Mouse (Mus musculus): ENCODE data around the gene Idh3b. TPM values are rescaled to one million over a fixed set of nuclear protein-coding genes. Genes with fewer than 3 reads are reported as not detected.

Idh3b gene
- polyA plus RNA-seq, 1 experiment, result 144 TPM

DNA sequence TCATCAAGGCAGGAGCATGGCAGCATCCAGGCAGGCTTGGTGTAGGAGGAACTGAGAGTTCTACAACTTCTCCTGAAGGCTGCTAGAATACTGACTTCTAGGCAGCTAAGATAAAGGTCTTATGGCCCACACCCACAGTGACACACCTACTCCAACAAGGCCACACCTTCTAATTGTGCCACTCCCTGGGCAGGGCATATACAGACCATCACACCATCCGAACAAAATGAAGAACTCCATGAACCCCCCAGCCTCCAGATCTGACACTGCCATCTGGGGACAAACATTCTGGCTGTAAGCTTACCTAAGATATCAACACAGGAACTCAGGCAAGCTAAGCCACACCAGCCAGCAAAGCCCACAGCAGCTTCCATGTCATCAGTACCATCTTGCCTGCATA, 18.8 kb downstream of the Idh3b start:
- no peak overlapping the region for H3ac ChIP-seq (ENCODE audit: control insufficient read depth, insufficient read length, low read depth)
- no peaks in the 10 kb centered on the region for H3K79me3 ChIP-seq (ENCODE audit: low read depth)
- no peak overlapping the region for H3K4me3 ChIP-seq (ENCODE audit: insufficient read depth, poor library complexity, severe bottlenecking)
- H3K27me3 ChIP-seq (ENCODE audit: control insufficient read depth, insufficient read depth, insufficient read length), result peaks cover 22% of the 10 kb centered on the region
- TF ChIP-seq FOSL1 (IDR thresholded peaks at IDR 0.05; ENCODE audit: insufficient read depth, low read length, poor library complexity, severe bottlenecking) (no peak), MAX (IDR thresholded peaks at IDR 0.05) (no peak)
- H3K36me3 ChIP-seq (ENCODE audit: control insufficient read depth, insufficient read depth), result no peaks in the 10 kb centered on the region
- H3K79me2 ChIP-seq (ENCODE audit: control insufficient read depth, insufficient read depth), result no peaks in the 10 kb centered on the region

- Histone ChIP-seq H3K79me2 (ENCODE audit: control insufficient read depth, insufficient read depth) (no peaks in the 10 kb centered on the region), H3ac (ENCODE audit: control insufficient read depth, insufficient read length, low read depth) (no peak overlapping the region), H3K27me3 (ENCODE audit: control insufficient read depth, insufficient read depth, insufficient read length) (peaks cover 29% of the 10 kb centered on the region), H3K36me3 (ENCODE audit: control insufficient read depth, insufficient read depth) (no peaks in the 10 kb centered on the region), H3K4me3 (ENCODE audit: insufficient read depth, poor library complexity, severe bottlenecking) (no peak overlapping the region), H3K79me3 (ENCODE audit: low read depth) (no peaks in the 10 kb centered on the region)
- no peak for TF ChIP-seq MYOD1 (IDR thresholded peaks at IDR 0.05; ENCODE audit: control insufficient read depth, insufficient read length, low read depth)
- TF ChIP-seq MAX (IDR thresholded peaks at IDR 0.05), result no peak
- TF ChIP-seq CEBPB (IDR thresholded peaks at IDR 0.05; ENCODE audit: low read depth), result no peak
- TF ChIP-seq CTCF (IDR thresholded peaks at IDR 0.05; ENCODE audit: control insufficient read depth, insufficient read depth, insufficient read length), result no peak
- no peak for TF ChIP-seq MYOG (IDR thresholded peaks at IDR 0.05; ENCODE audit: control insufficient read depth, extremely low read depth, insufficient read length)
- TF ChIP-seq FOSL1 (IDR thresholded peaks at IDR 0.05; ENCODE audit: insufficient read depth, low read length, poor library complexity, severe bottlenecking), result no peak
- TF ChIP-seq USF1 (IDR thresholded peaks at IDR 0.05; ENCODE audit: low read depth), result no peak
These were observed 21.9 kb downstream of the Idh3b start for GRCm38 (mm10) chr2:130262398-130262797.

DNA sequence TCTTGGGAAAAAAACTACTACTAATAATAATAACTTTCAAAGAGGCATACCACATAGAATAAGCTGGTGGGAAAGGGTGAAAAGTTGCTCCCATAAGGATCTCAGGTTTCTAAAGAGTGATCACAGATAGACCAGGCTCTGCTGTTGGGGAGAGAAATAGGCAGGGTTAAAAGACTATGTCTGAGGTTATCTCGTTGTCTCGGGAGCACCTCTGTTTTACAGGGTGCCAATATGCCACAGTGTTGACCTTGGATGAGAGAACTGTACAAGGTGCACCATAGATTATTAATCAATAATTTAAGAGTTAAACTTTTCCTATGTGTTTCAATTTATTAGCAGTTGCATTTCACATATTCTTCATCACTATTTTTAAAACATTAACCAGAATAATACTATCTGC, 22.4 kb downstream of the Idh3b start:
- no peak for TF ChIP-seq MYOD1 (IDR thresholded peaks at IDR 0.05; ENCODE audit: control insufficient read depth, insufficient read length, low read depth)
- no peak for TF ChIP-seq CEBPB (IDR thresholded peaks at IDR 0.05; ENCODE audit: low read depth)
- TF ChIP-seq FOSL1 (IDR thresholded peaks at IDR 0.05; ENCODE audit: insufficient read depth, low read length, poor library complexity, severe bottlenecking), result no peak
- TF ChIP-seq CTCF (IDR thresholded peaks at IDR 0.05; ENCODE audit: control insufficient read depth, insufficient read depth, insufficient read length), result no peak
- TF ChIP-seq MAX (IDR thresholded peaks at IDR 0.05), result no peak
- TF ChIP-seq USF1 (IDR thresholded peaks at IDR 0.05; ENCODE audit: low read depth), result no peak
- TF ChIP-seq MYOG (IDR thresholded peaks at IDR 0.05; ENCODE audit: control insufficient read depth, extremely low read depth, insufficient read length), result no peak

GRCm38 (mm10) chr2:130260822-130261221, 23.5 kb downstream of the Idh3b start:
- H3K4me3 ChIP-seq (ENCODE audit: insufficient read depth, poor library complexity, severe bottlenecking), result no peak overlapping the region
- no peak for TF ChIP-seq FOSL1 (IDR thresholded peaks at IDR 0.05; ENCODE audit: insufficient read depth, low read length, poor library complexity, severe bottlenecking)
- TF ChIP-seq CTCF (IDR thresholded peaks at IDR 0.05; ENCODE audit: control insufficient read depth, insufficient read depth, insufficient read length), result no peak
- TF ChIP-seq MYOD1 (IDR thresholded peaks at IDR 0.05; ENCODE audit: control insufficient read depth, insufficient read length, low read depth), result no peak
- no peak for TF ChIP-seq MAX (IDR thresholded peaks at IDR 0.05)
- no peak for TF ChIP-seq MYOG (IDR thresholded peaks at IDR 0.05; ENCODE audit: control insufficient read depth, extremely low read depth, insufficient read length)
- TF ChIP-seq CEBPB (IDR thresholded peaks at IDR 0.05; ENCODE audit: low read depth), result no peak
- no peak for TF ChIP-seq USF1 (IDR thresholded peaks at IDR 0.05; ENCODE audit: low read depth)
- peaks cover 31% of the 10 kb centered on the region for H3K27me3 ChIP-seq (ENCODE audit: control insufficient read depth, insufficient read depth, insufficient read length)
- H3K79me3 ChIP-seq (ENCODE audit: low read depth), result no peaks in the 10 kb centered on the region
- H3ac ChIP-seq (ENCODE audit: control insufficient read depth, insufficient read length, low read depth), result no peak overlapping the region
- H3K79me2 ChIP-seq (ENCODE audit: control insufficient read depth, insufficient read depth), result no peaks in the 10 kb centered on the region
- H3K36me3 ChIP-seq (ENCODE audit: control insufficient read depth, insufficient read depth), result no peaks in the 10 kb centered on the region

More for the DNA sequence above, 22.4 kb downstream of the Idh3b start:
- Histone ChIP-seq H3K36me3 (ENCODE audit: control insufficient read depth, insufficient read depth) (no peaks in the 10 kb centered on the region), H3K79me2 (ENCODE audit: control insufficient read depth, insufficient read depth) (no peaks in the 10 kb centered on the region), H3K79me3 (ENCODE audit: low read depth) (no peaks in the 10 kb centered on the region), H3K4me3 (ENCODE audit: insufficient read depth, poor library complexity, severe bottlenecking) (no peak overlapping the region), H3ac (ENCODE audit: control insufficient read depth, insufficient read length, low read depth) (no peak overlapping the region), H3K27me3 (ENCODE audit: control insufficient read depth, insufficient read depth, insufficient read length) (peaks cover 29% of the 10 kb centered on the region)

- TF ChIP-seq FOSL1 (IDR thresholded peaks at IDR 0.05; ENCODE audit: insufficient read depth, low read length, poor library complexity, severe bottlenecking), result no peak
- TF ChIP-seq USF1 (IDR thresholded peaks at IDR 0.05; ENCODE audit: low read depth), result no peak
- TF ChIP-seq MAX (IDR thresholded peaks at IDR 0.05), result no peak
- no peak for TF ChIP-seq CTCF (IDR thresholded peaks at IDR 0.05; ENCODE audit: control insufficient read depth, insufficient read depth, insufficient read length)
- TF ChIP-seq MYOD1 (IDR thresholded peaks at IDR 0.05; ENCODE audit: control insufficient read depth, insufficient read length, low read depth), result no peak
- no peak for TF ChIP-seq MYOG (IDR thresholded peaks at IDR 0.05; ENCODE audit: control insufficient read depth, extremely low read depth, insufficient read length)
- no peak for TF ChIP-seq CEBPB (IDR thresholded peaks at IDR 0.05; ENCODE audit: low read depth)
- H3K27me3 ChIP-seq (ENCODE audit: control insufficient read depth, insufficient read depth, insufficient read length), result peaks cover 22% of the 10 kb centered on the region
- no peak overlapping the region for H3ac ChIP-seq (ENCODE audit: control insufficient read depth, insufficient read length, low read depth)
- no peaks in the 10 kb centered on the region for H3K36me3 ChIP-seq (ENCODE audit: control insufficient read depth, insufficient read depth)
- no peaks in the 10 kb centered on the region for H3K79me2 ChIP-seq (ENCODE audit: control insufficient read depth, insufficient read depth)
- H3K79me3 ChIP-seq (ENCODE audit: low read depth), result no peaks in the 10 kb centered on the region
- H3K4me3 ChIP-seq (ENCODE audit: insufficient read depth, poor library complexity, severe bottlenecking), result no peak overlapping the region
These were observed 27.6 kb downstream of the Idh3b start for GRCm38 (mm10) chr2:130256762-130257161.

GRCm38 (mm10) chr2:130248226-130248625, 36.1 kb downstream of the Idh3b start:
- no peak overlapping the region for H3ac ChIP-seq (ENCODE audit: control insufficient read depth, insufficient read length, low read depth)
- H3K36me3 ChIP-seq (ENCODE audit: control insufficient read depth, insufficient read depth), result no peaks in the 10 kb centered on the region
- H3K79me2 ChIP-seq (ENCODE audit: control insufficient read depth, insufficient read depth), result no peaks in the 10 kb centered on the region
- TF ChIP-seq USF1 (IDR thresholded peaks at IDR 0.05; ENCODE audit: low read depth) (no peak), CEBPB (IDR thresholded peaks at IDR 0.05; ENCODE audit: low read depth) (no peak), FOSL1 (IDR thresholded peaks at IDR 0.05; ENCODE audit: insufficient read depth, low read length, poor library complexity, severe bottlenecking) (no peak)
- no peaks in the 10 kb centered on the region for H3K79me3 ChIP-seq (ENCODE audit: low read depth)
- peaks cover 18% of the 10 kb centered on the region for H3K27me3 ChIP-seq (ENCODE audit: control insufficient read depth, insufficient read depth, insufficient read length)
- no peak overlapping the region for H3K4me3 ChIP-seq (ENCODE audit: insufficient read depth, poor library complexity, severe bottlenecking)
